Mouse (Mus musculus) v-Abl transformed pro-B cells (cell line): ENCODE data around the gene Ift22.

Experiments
- in situ Hi-C, 2 experiments: fragments of 400-800 bp; cut with MboI; formaldehyde crosslinking; loops; one replicate each; pipeline ENCODE4 v1.15.1; 2025; ENCODE audit not compliant: unreplicated experiment in 2 of 2

Ift22 gene

DNA sequence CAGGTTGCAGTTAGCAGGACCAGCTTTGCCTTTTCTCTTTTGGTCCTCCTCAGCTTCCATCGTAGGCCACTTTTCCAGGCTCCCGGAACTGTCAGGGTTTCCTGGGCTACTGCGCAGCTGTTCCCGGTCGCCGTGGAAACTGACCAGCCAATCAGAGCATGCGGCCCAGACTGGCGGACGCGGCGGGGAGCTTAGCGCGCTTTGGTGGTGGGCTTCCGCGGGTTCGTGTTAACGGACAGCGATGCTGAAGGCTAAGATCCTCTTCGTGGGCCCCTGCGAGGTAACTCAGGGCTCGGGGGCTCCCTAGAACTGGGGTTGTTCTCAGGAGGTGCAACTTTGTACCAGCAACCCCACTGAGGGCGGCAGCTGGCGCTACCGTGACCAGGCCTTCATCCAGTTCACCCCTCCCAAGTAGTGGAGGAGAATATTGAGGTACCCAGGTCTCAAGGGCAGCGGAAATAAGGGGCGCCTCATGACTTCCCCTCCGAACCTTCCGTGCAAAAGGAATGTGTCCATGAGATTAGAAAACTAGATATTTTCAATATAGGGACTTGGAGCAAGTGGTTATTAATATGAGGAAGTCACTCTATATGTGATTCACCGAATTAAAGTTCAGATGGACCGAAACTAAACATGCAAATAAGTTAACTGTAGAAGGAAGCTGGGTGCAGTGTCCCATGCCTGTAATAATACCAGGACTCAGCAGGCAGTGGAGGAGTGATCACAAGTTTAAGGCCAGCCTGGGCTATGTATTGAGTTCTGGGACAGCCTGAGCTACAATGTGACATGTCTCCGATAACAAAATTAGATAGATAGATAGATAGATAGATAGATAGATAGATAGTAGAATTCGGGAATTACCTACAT, at the start of gene Ift22:
Gene Ift22, plus strand, starts transcription at position 160 of the 867 bp plus-strand sequence.
- in situ Hi-C loops: no loop called here

DNA sequence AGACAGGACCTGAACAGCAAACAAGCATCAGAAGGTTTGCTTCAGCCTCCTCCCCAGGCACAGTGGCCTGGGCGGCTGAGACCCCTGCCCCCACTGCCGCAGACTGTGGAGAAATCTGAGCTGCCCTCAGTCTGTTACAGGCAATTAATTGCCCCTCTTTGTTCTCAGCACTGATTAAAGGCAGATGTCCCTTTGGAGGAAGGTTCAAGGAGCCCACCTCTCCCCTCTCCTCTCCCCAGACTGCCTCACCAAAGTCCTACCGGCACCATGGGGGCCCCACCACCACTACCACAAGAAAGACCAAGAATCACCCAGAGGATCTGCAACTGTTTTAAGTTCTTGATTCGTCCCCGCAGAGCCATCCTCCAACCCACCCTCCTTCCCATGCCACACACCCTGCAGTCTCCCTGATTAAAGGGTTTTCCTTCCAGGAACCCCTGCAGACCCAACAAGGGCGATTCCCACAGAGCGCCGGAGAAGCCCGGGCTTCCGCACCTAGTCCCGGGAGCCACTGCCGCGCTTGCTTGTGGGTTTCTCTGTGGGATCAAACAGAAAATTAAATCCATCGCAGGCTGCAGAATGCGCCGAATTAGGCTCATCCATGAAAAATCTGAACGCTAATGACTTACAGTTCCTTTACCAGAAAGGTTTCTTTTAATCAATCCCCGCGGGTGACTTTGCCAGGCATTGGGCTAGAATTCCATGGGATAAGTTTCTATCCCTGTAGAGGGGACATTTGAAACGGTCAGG, 46.6 kb upstream of the Ift22 start:
- in situ Hi-C loops: no loop called here

DNA sequence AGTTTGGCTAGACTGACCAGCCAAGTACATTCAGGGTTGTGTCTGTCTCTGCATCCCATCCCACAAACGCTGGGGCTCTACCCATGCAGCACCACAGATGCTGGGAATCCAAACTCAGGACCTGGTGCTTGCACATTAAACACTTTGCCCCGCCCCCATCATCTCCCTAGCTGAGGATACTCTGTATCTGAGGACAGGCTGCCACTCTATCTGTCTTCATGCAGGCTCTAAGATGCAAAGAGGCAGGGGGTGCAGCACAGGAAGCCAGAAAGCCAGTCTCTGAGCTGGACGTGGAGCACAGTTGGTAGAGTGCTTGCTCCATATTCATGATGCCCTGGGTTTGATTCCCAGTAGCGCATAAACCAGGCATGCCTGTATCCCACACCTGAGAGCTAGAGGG, 45.1 kb upstream of the Ift22 start:
- in situ Hi-C loops: no loop called here

- in situ Hi-C loops: no loop called here
These were observed 44.7 kb upstream of the Ift22 start for GRCm38 (mm10) chr5:136863276-136863675.

- in situ Hi-C loops: no loop called here
These were observed 43.8 kb upstream of the Ift22 start for GRCm38 (mm10) chr5:136863961-136864674.

DNA sequence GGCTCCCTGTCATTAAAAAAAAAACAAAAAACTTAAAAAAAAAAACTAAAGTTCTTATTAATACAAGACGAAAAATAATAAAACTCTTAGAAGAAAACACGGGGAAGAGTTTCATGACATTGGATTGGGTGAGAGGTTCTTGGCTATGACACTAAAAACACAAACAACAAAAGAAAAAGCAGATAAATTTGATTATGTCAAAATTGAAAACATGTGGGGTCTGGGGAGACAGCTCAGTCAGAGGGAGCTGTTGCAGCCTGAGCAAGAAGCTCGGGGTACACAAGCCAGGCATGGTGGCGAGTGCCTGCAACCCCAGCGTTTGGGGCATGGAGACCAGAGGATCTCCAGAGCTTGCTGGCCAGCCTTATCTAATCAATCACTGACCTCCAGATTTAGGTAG, 40.2 kb upstream of the Ift22 start:
- in situ Hi-C loops: no loop called here

- in situ Hi-C loops: no loop called here
These were observed 38.4 kb upstream of the Ift22 start for GRCm38 (mm10) chr5:136869451-136870114.

- in situ Hi-C loops: no loop called here
These were observed 35.5 kb upstream of the Ift22 start for GRCm38 (mm10) chr5:136872417-136872816.

DNA sequence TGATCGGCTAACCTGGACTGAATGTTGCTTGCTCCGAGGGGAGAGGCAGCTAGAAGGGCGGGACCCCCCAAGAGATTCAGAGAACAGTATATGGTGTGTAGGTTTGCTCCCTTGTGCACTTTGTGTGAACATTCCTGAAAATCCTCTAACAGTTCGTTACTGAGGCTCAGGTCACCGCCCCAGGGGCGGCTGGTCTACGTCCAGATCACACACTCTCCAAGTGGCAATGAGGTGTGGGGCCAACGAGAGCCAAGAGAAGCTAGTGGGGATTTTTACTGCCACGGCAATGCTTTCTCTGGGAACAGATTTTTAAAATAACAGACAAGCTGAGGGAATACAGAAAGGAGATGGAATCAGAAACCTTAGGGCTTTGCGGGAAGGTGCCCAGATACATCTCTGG, 33.7 kb upstream of the Ift22 start:
- in situ Hi-C loops: no loop called here

DNA sequence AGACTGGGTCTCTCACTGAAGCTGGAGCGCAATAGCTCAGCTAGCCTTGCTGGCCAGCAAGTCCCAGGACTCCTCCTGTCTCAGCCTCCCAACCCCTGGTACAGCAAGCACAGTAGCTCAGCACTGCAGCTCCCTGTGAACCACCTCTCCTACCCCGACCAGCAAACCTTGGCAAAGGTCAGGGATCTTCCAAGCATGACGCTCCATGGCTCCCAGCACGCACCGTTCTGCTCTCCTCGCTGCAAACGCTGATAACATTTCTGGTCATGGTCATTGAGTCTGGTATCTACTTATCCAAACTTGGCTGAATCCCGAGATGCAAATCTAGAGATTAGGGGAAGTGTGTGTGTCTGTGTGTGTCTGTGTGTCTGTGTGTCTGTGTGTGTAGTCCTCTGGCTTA, 27.8 kb upstream of the Ift22 start:
- in situ Hi-C loops: loop anchor here (5.0 to 10.0 kb wide), 3 partner anchors 38 to 785 kb away; no protein-coding TSS in a partner anchor

- in situ Hi-C loops: loop anchor here (5.0 to 10.0 kb wide), 3 partner anchors 39 to 787 kb away; no protein-coding TSS in a partner anchor
These were observed 26.5 kb upstream of the Ift22 start for GRCm38 (mm10) chr5:136881380-136882009.

DNA sequence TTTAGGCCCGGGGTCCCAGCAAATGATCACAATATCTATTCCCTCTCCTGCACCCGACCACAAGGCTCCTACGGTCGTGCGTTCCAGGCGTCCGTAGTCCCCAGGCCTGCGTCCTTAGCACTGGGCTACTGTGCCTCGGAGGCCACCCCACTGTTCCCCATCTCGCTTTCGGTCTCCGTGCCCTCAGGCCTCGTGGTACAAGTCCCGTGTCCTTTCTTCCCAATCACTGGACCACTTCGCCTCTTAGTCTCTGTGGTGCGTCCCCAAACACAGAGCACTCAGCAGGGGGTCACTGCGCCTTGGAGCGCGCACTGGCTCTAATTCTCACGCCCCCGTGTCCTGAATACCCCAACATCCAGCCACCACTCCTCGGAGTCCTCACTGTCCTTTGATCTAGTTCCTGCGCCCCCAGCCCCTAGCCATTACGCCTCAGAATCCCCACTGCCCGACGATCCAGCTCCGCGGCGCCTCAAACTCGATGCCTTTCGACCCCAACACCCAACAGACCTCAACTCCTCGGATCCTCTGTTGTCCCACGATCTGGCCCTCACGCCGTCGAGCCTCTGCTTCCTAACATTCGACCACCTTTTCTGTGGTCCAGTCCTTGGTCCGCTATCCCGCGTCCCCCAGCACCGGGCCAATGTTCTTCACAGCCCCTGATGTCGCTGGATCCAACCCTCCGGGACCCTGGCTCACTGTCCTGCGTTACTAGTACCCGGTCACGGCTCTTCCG, 25.7 kb upstream of the Ift22 start:
- in situ Hi-C loops: loop anchor here (5.0 to 10.0 kb wide), 3 partner anchors 40 to 787 kb away; no protein-coding TSS in a partner anchor

DNA sequence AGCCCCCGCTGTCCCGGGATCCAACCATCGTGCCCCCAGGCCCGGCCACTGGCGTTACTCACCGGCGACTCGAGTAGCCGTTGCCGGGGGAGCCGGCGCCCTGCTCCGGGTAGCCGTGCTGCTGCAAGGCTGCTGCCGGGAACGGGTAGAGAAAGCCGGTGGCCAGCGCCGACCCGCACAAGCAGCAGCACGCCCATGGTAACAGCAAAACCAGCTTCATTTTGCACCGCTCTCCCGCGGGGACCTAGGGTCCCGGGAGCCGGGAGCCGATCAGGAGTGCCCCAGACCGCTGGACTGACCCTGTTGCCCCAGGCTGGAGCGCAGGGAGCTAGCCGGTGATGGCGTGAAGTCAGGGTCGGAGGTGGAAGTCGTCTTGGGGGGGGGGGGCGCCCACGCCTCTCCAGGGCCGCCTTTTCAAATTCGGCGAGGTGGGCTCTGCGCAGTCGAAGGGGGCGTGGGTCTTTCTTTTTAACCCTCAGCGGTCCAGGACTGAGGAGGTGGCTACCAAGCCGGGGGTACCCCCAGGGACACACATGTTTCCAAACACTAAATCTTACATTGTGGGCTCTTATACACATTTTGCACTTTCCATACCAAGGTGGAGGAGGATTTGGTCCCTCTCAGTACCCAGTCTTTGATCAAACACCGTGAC, 25.0 kb upstream of the Ift22 start, which contains the start of gene Col26a1:
Gene Col26a1, minus strand, starts transcription at position 422 of the 652 bp plus-strand sequence.
- in situ Hi-C loops: loop anchor here (5.0 to 10.0 kb wide), 3 partner anchors 41 to 788 kb away; no protein-coding TSS in a partner anchor

DNA sequence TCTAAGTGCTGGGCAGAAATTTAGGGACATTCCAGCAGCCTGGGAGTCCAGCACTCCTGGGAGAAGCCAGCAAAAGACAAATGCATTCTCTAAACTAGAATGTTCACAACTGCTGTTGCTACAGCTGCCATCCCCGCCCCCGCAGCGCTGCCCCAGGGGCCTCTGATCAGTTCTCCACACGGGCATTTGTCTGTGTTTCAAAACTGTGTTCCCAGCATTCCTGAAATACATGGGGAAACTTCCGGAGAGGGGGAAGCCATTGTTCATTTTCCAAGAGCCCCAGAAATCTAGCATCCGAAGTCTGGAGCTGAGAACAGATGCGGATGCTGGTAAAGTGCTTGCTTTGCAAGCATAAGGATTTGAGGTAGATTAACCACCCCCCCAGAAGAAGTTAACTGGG, 21.0 kb upstream of the Ift22 start:
- in situ Hi-C loops: loop anchor here in 1 of 2 experiments (10.0 kb wide), 1 partner anchor 792 kb away; no protein-coding TSS in a partner anchor

DNA sequence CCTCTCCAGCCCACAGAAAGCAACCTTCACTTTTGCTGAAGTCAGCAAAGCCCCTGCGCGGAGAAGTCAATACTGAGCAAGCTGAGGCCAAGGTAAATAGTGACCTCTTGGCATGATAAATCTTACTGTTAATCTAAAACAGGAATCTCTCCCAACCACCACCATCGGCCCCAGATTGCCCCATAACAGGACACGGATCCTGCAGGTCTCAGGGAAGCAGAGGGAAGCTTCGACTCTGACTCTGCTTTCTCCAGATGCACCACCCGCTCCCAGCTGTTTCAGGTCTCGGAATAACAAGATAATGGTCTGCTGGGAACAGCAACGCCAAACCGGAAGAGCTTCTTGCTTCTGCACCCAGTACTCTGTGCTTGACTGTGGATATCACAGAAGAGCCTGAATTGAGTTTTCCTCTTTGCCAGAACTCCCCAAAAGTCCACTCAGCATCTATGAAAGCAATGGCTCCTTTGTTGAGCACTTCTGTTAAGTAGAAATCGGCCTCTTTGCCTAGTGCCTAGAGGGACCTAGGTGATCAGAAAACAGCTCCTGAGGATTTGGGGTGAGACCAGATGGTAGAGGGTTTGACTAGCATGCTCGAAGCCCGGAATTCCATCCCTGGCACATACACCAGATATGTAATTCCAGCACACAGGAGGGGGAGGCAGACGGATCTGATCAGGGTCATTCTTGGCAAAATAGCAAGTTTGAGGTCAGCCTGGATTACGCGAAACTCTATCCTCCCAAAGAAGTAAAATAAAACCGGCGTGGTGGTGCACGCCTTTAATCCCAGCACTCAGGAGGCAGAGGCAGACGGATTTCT, 19.2 kb upstream of the Ift22 start:
- in situ Hi-C loops: loop anchor here in 1 of 2 experiments (10.0 kb wide), 1 partner anchor 794 kb away; no protein-coding TSS in a partner anchor

GRCm38 (mm10) chr5:136894840-136895528, 13.0 kb upstream of the Ift22 start:
- in situ Hi-C loops: no loop called here

- in situ Hi-C loops: no loop called here
These were observed 12.4 kb upstream of the Ift22 start for GRCm38 (mm10) chr5:136895529-136895963.
